Mouse (Mus musculus) MEL (cell line): ENCODE data around the gene Tenm3. TPM values are rescaled to one million over a fixed set of nuclear protein-coding genes. Genes with fewer than 3 reads are reported as not detected.

Source experiments
- DNase-seq: peaks from one replicate; pipeline ENCODE4 v3.0.0; 2011; ENCODE audit warnings: low read depth, low spot score
- H3K27ac ChIP-seq: 2 replicates; pipeline ENCODE4 v1.5.1; 2012; ENCODE audit warnings: low read depth, mild to moderate bottlenecking, control low read depth, low read length, moderate library complexity; ENCODE audit not compliant: control insufficient read depth
- H3K27me3 ChIP-seq, 2 experiments: fragments of 150-350 bp in 1 of 2; sonication (generic) in 1 of 2; 2 replicates each; pipeline ENCODE4 v1.6.1; 2012; ENCODE audit warnings: low read length in 2 of 2, mild to moderate bottlenecking in 2 of 2, improper control_type of control experiment in 1 of 2, moderate library complexity in 1 of 2; ENCODE audit not compliant: insufficient read depth in 2 of 2, control insufficient read depth in 1 of 2
- H3K36me3 ChIP-seq, 2 experiments: 2 replicates each; pipeline ENCODE4 v1.6.1; 2012 to 2014; ENCODE audit warnings: low read length in 2 of 2, improper control_type of control experiment in 1 of 2, inconsistent platforms in 1 of 2, mild to moderate bottlenecking in 1 of 2; ENCODE audit not compliant: insufficient read depth in 2 of 2, control insufficient read depth in 1 of 2
- H3K4me1 ChIP-seq, 2 experiments: fragments of 150-350 bp in 1 of 2; sonication (generic) in 1 of 2; 2 replicates each; pipeline ENCODE4 v1.6.1; 2012; ENCODE audit warnings: low read length in 2 of 2, improper control_type of control experiment in 1 of 2, mild to moderate bottlenecking in 1 of 2; ENCODE audit not compliant: insufficient read depth in 2 of 2, control insufficient read depth in 1 of 2
- H3K4me3 ChIP-seq, 2 experiments: fragments of 150-350 bp in 1 of 2; sonication (generic) in 1 of 2; 2 replicates each; pipeline ENCODE4 v1.5.1; 2012; ENCODE audit warnings: low read depth in 2 of 2, low read length in 2 of 2, mild to moderate bottlenecking in 2 of 2, moderate library complexity in 2 of 2, control low read depth in 1 of 2, improper control_type of control experiment in 1 of 2; ENCODE audit not compliant: control insufficient read depth in 1 of 2, insufficient read depth in 1 of 2
- H3K79me2 ChIP-seq: 2 replicates; pipeline ENCODE4 v1.6.1; 2012; ENCODE audit warnings: mild to moderate bottlenecking, low read length, moderate library complexity; ENCODE audit not compliant: control insufficient read depth, poor library complexity, insufficient read depth
- H3K9ac ChIP-seq: 2 replicates; pipeline ENCODE4 v1.6.1; 2012; ENCODE audit warnings: low read depth, mild to moderate bottlenecking, control low read depth, low read length, moderate library complexity; ENCODE audit not compliant: control insufficient read depth, poor library complexity, severe bottlenecking
- H3K9me3 ChIP-seq: fragments of 150-350 bp; sonication (generic); replicated peaks from 2 replicates; pipeline ENCODE4 v1.6.1; 2012; ENCODE audit warnings: mild to moderate bottlenecking, low read length, improper control_type of control experiment, moderate library complexity; ENCODE audit not compliant: insufficient read depth
- BHLHE40 ChIP-seq: IDR thresholded peaks from 2 replicates; pipeline ENCODE4 v1.6.1; 2012; ENCODE audit warnings: low read depth, mild to moderate bottlenecking, inconsistent platforms, low read length, improper control_type of control experiment, borderline replicate concordance
- CHD2 ChIP-seq: IDR thresholded peaks from 2 replicates; pipeline ENCODE4 v1.6.1; 2011; ENCODE audit warnings: low read length, improper control_type of control experiment
- E2F4 ChIP-seq: IDR thresholded peaks from 2 replicates; pipeline ENCODE4 v1.6.1; 2011; ENCODE audit warnings: low read depth, low read length, improper control_type of control experiment, borderline replicate concordance
- EP300 ChIP-seq, 2 experiments: IDR thresholded peaks; 2 replicates each; pipeline ENCODE4 v1.6.1; 2011; ENCODE audit warnings: improper control_type of control experiment in 2 of 2, low read length in 2 of 2, low read depth in 1 of 2, mild to moderate bottlenecking in 1 of 2
- GATA1 ChIP-seq: IDR thresholded peaks from 2 replicates; pipeline ENCODE4 v1.6.1; 2011; ENCODE audit warnings: low read depth, low read length, improper control_type of control experiment
- KAT2A ChIP-seq: conservative IDR thresholded peaks from 2 replicates; pipeline ENCODE4 v1.6.1; 2012; ENCODE audit warnings: low read depth, low read length, improper control_type of control experiment, inconsistent platforms
- MAFK ChIP-seq: IDR thresholded peaks from 2 replicates; pipeline ENCODE4 v1.6.1; 2011; ENCODE audit warnings: low read depth, mild to moderate bottlenecking, low read length, improper control_type of control experiment, borderline replicate concordance
- MAX ChIP-seq: IDR thresholded peaks from 2 replicates; pipeline ENCODE4 v1.6.1; 2011; ENCODE audit warnings: low read length, improper control_type of control experiment
- MAZ ChIP-seq: IDR thresholded peaks from 2 replicates; pipeline ENCODE4 v1.6.1; 2012; ENCODE audit warnings: low read depth, mild to moderate bottlenecking, inconsistent platforms, low read length, improper control_type of control experiment
- MEF2A ChIP-seq: IDR thresholded peaks from 2 replicates; pipeline ENCODE4 v1.6.1; 2014; ENCODE audit warnings: low read depth, mild to moderate bottlenecking, inconsistent platforms, low read length, improper control_type of control experiment; ENCODE audit not compliant: poor library complexity, insufficient replicate concordance, severe bottlenecking; ENCODE audit errors: extremely low read depth
- NELFE ChIP-seq: IDR thresholded peaks from 2 replicates; pipeline ENCODE4 v1.6.1; 2011; ENCODE audit warnings: low read depth, low read length, improper control_type of control experiment
- POLR2AphosphoS5 ChIP-seq: IDR thresholded peaks from 2 replicates; pipeline ENCODE4 v1.6.1; 2012; ENCODE audit warnings: low read depth, borderline replicate concordance, mild to moderate bottlenecking, inconsistent platforms, low read length, moderate library complexity, mixed read lengths
- RAD21 ChIP-seq: IDR thresholded peaks from 2 replicates; pipeline ENCODE4 v1.6.1; 2011; ENCODE audit warnings: mild to moderate bottlenecking, low read depth, low read length, improper control_type of control experiment
- SIN3A ChIP-seq: IDR thresholded peaks from 2 replicates; pipeline ENCODE4 v1.6.1; 2012; ENCODE audit warnings: low read length, improper control_type of control experiment, inconsistent platforms
- SMC3 ChIP-seq: IDR thresholded peaks from 2 replicates; pipeline ENCODE4 v1.6.1; 2011; ENCODE audit warnings: low read depth, low read length, improper control_type of control experiment
- TAL1 ChIP-seq: IDR thresholded peaks from 2 replicates; pipeline ENCODE4 v1.6.1; 2012; ENCODE audit warnings: mild to moderate bottlenecking, inconsistent platforms, low read length, moderate library complexity, mixed read lengths
- TBP ChIP-seq: IDR thresholded peaks from 2 replicates; pipeline ENCODE4 v1.8.0; 2011; ENCODE audit warnings: low read depth, low read length, improper control_type of control experiment
- TCF12 ChIP-seq: IDR thresholded peaks from 2 replicates; pipeline ENCODE4 v1.6.1; 2014; ENCODE audit warnings: low read depth, mild to moderate bottlenecking, inconsistent platforms, low read length, improper control_type of control experiment, moderate library complexity
- UBTF ChIP-seq: IDR thresholded peaks from 2 replicates; pipeline ENCODE4 v1.6.1; 2012; ENCODE audit warnings: low read depth, mild to moderate bottlenecking, inconsistent platforms, low read length, improper control_type of control experiment, moderate library complexity, borderline replicate concordance; ENCODE audit not compliant: insufficient read depth
- USF1 ChIP-seq: IDR thresholded peaks from 2 replicates; pipeline ENCODE4 v1.6.1; 2014; ENCODE audit warnings: low read depth, mild to moderate bottlenecking, inconsistent platforms, low read length, improper control_type of control experiment, moderate library complexity
- USF2 ChIP-seq, 2 experiments: IDR thresholded peaks; 2 replicates each; pipeline ENCODE4 v1.6.1; 2011 to 2012; ENCODE audit warnings: improper control_type of control experiment in 2 of 2, low read length in 2 of 2, borderline replicate concordance in 1 of 2, inconsistent platforms in 1 of 2, low read depth in 1 of 2, mild to moderate bottlenecking in 1 of 2; ENCODE audit not compliant: insufficient read depth in 1 of 2
- ZC3H11A ChIP-seq: IDR thresholded peaks from 2 replicates; pipeline ENCODE4 v1.6.1; 2012; ENCODE audit warnings: low read depth, mild to moderate bottlenecking, inconsistent platforms, low read length, improper control_type of control experiment
- ZKSCAN1 ChIP-seq: IDR thresholded peaks from 2 replicates; pipeline ENCODE4 v1.6.1; 2012; ENCODE audit warnings: low read depth, mild to moderate bottlenecking, inconsistent platforms, low read length, improper control_type of control experiment, moderate library complexity
- ZMIZ1 ChIP-seq: IDR thresholded peaks from 2 replicates; pipeline ENCODE4 v1.6.1; 2012; ENCODE audit warnings: low read depth, mild to moderate bottlenecking, inconsistent platforms, low read length, improper control_type of control experiment, moderate library complexity
- ZNF384 ChIP-seq: IDR thresholded peaks from 2 replicates; pipeline ENCODE4 v1.6.1; 2012; ENCODE audit warnings: low read depth, mild to moderate bottlenecking, inconsistent platforms, low read length, improper control_type of control experiment
- polyA plus RNA-seq, 2 experiments: library from polyadenylated mRNA; stranded (reverse) in 1 of 2; unstranded in 1 of 2; fragments of >175 nt in 1 of 2; fragments of >200 nt in 1 of 2; gene quantifications; 2 replicates each; pipeline versions ENCODE4 v1.2.1 to v1.2.4; 2012; ENCODE audit warnings: low replicate concordance in 2 of 2, low read depth in 1 of 2; ENCODE audit not compliant: insufficient read length in 2 of 2, insufficient read depth in 1 of 2, missing spikeins in 1 of 2
- total RNA-seq: library from RNA; depleted of rRNA; stranded (reverse); fragments of 300-350 nt; gene quantifications from 2 replicates; pipeline ENCODE4 v1.2.3, GENCODE M21; 2012

Gene Tenm3
- total and polyA plus RNA-seq, 3 experiments, result not detected

DNA sequence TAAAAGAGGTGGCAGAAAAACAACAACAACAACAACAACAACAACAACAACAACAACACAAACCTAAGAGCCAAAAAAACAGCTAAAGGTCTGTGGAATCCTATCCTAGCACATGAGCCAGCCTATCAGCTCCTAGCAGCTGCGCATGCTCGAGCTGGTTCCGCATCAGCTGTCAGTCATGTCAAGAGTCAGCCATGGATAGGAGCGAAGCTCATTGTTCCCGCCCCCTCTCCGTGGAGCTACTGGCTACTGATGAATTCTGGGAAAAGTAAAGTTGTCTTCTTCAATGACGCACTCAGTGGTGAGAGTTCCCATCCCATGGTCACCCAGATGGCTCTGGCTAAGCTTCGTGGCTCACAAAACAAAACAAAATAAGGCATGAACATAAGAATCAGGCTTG, 432.8 kb downstream of the Tenm3 start:
- H3K4me3 ChIP-seq, result no peak overlapping the region
- DNase-seq, result no peak
- H3K9ac ChIP-seq, result no peak overlapping the region
- H3K27me3 ChIP-seq, result no peaks in the 10 kb centered on the region
- no peaks in the 10 kb centered on the region for H3K79me2 ChIP-seq
- H3K4me1 ChIP-seq, result no peaks in the 10 kb centered on the region
- TF ChIP-seq ZNF384 (no peak), KAT2A (no peak), MAFK (no peak), RAD21 (no peak), MAZ (no peak), SIN3A (no peak), POLR2AphosphoS5 (no peak), USF2 (IDR thresholded peaks at IDR 0.05; ENCODE audit: borderline replicate concordance in 1 of 2, insufficient read depth in 1 of 2, low read depth in 1 of 2, low read length in 2 of 2) (no peak), BHLHE40 (no peak), TBP (no peak), ZKSCAN1 (no peak), TCF12 (no peak), MEF2A (no peak), SMC3 (no peak), ZC3H11A (no peak), E2F4 (no peak), UBTF (no peak), USF1 (no peak)
- H3K9me3 ChIP-seq, result no peaks in the 10 kb centered on the region
- no peak overlapping the region for H3K27ac ChIP-seq
- no peaks in the 10 kb centered on the region for H3K36me3 ChIP-seq

GRCm38 (mm10) chr8:48400572-48400972, 443.2 kb downstream of the Tenm3 start:
- no peaks in the 10 kb centered on the region for H3K36me3 ChIP-seq
- no peak for DNase-seq
- H3K27ac ChIP-seq, result no peak overlapping the region
- H3K9ac ChIP-seq, result no peak overlapping the region
- H3K4me3 ChIP-seq, result no peak overlapping the region
- no peaks in the 10 kb centered on the region for H3K9me3 ChIP-seq
- H3K27me3 ChIP-seq, result no peaks in the 10 kb centered on the region
- TF ChIP-seq CHD2 (no peak), TCF12 (no peak), ZC3H11A (no peak), TAL1 (no peak), GATA1 (no peak), ZNF384 (no peak), MAX (no peak), MAFK (no peak), TBP (no peak), ZMIZ1 (no peak), NELFE (no peak), POLR2AphosphoS5 (no peak), EP300 (IDR thresholded peaks at IDR 0.05; ENCODE audit: low read depth in 1 of 2, low read length in 2 of 2) (no peak)
- TF ChIP-seq, all 39 proteins: peak for 0
- H3K79me2 ChIP-seq, result no peaks in the 10 kb centered on the region
- no peaks in the 10 kb centered on the region for H3K4me1 ChIP-seq
